17 mouse cellular contexts compared by ENCODE assay signal in genomic region chr3:123613387-123614073, GRCm38 (mm10).
A peak's percentile ranks its signal among the peaks of the same experiment; 100 is the strongest.
DNase-seq lines count a peak whose midpoint lies in the region; ATAC-seq and TF ChIP-seq lines count a peak whose summit lies in the region.
"Had no signal": no experiment of that assay in that cellular context is flagged by ENCODE, and none has a peak within 500 bp of the region (broad histone marks: within the 10 kb centered on the region; RNA-seq: fewer than 3 reads in every experiment).

No protein-coding gene starts in this region.

- no peaks in the 10 kb centered on the region for H3K4me1 ChIP-seq in kidney, embryonic 14.5 days (ENCODE audit: control insufficient read depth, insufficient read depth, low read length)
- H3K4me1 ChIP-seq in hindbrain, embryonic 13.5 days (replicated peaks): no peaks in the 10 kb centered on the region; the same call in 1 of the 2 replicates
- H3K4me1 ChIP-seq in midbrain, embryonic 16.5 days (ENCODE audit: control insufficient read depth, insufficient read depth, low read length): no peaks in the 10 kb centered on the region
- H3K4me1 ChIP-seq: heart, embryonic 13.5 days; hindbrain, embryonic 15.5 days had no signal

- no peak for DNase-seq in kidney, adult 9 months
- DNase-seq in brain, embryonic 14.5 days (ENCODE audit: low read depth): peak; percentile 53
- no peak for DNase-seq in lung, postnatal 36 days
- no peak for DNase-seq in adrenal gland, postnatal 4 days (ENCODE audit: low spot score in 2 of 2)
- DNase-seq: cerebellum, adult 11-12 months; kidney, postnatal 10 days; right cerebral cortex, postnatal 14 days; thymus, adult 18-20 months had no signal

- no peak overlapping the region for H3K4me3 ChIP-seq in kidney, embryonic 14.5 days (ENCODE audit: low read length)
- H3K4me3 ChIP-seq in hindbrain, embryonic 13.5 days: no peak overlapping the region
- H3K4me3 ChIP-seq in midbrain, embryonic 16.5 days (ENCODE audit: low read depth, low read length): no peak overlapping the region
- H3K4me3 ChIP-seq: erythroblast, embryonic 14.5 days; heart, embryonic 13.5 days; hindbrain, embryonic 15.5 days had no signal

- no peak overlapping the region for H3K4me2 ChIP-seq in kidney, embryonic 14.5 days (replicated peaks; ENCODE audit: low read depth, low read length)
- H3K4me2 ChIP-seq in hindbrain, embryonic 13.5 days: no peak overlapping the region
- no peak overlapping the region for H3K4me2 ChIP-seq in midbrain, embryonic 16.5 days (ENCODE audit: low read length)
- H3K4me2 ChIP-seq: heart, embryonic 13.5 days; hindbrain, embryonic 15.5 days; liver, embryonic 11.5 days had no signal

- no peak for TF ChIP-seq CTCF in brain, embryonic 14.5 days (IDR thresholded peaks at IDR 0.05; ENCODE audit: borderline replicate concordance, extremely low read depth, insufficient read depth, insufficient read length)

- no peak for TF ChIP-seq POLR2A in brain, embryonic 14.5 days (IDR thresholded peaks at IDR 0.05; ENCODE audit: borderline replicate concordance, extremely low read depth, insufficient read depth, insufficient read length, poor library complexity, severe bottlenecking)

- H3K9ac ChIP-seq in kidney, embryonic 14.5 days (ENCODE audit: low read depth, low read length): no peak overlapping the region
- H3K9ac ChIP-seq in hindbrain, embryonic 13.5 days: no peak overlapping the region
- no peak overlapping the region for H3K9ac ChIP-seq in midbrain, embryonic 16.5 days (ENCODE audit: low read depth, low read length)
- H3K9ac ChIP-seq: heart, embryonic 13.5 days; hindbrain, embryonic 15.5 days had no signal

- H3K27me3 ChIP-seq in kidney, embryonic 14.5 days (ENCODE audit: control insufficient read depth, insufficient read depth, low read length): no peaks in the 10 kb centered on the region
- H3K27me3 ChIP-seq in hindbrain, embryonic 13.5 days: no peaks in the 10 kb centered on the region
- H3K27me3 ChIP-seq in midbrain, embryonic 16.5 days (ENCODE audit: control insufficient read depth, insufficient read depth, low read depth, low read length): no peaks in the 10 kb centered on the region
- H3K27me3 ChIP-seq: heart, embryonic 13.5 days; hindbrain, embryonic 15.5 days had no signal

- H3K27ac ChIP-seq in kidney, embryonic 14.5 days (ENCODE audit: low read depth, low read length): no peak overlapping the region
- H3K27ac ChIP-seq in hindbrain, embryonic 13.5 days: 0 out of 2 replicates have a peak overlapping the region, but pooled peaks have one; percentile 2
- no peak overlapping the region for H3K27ac ChIP-seq in midbrain, embryonic 16.5 days (ENCODE audit: low read length)
- H3K27ac ChIP-seq: heart, embryonic 13.5 days; hindbrain, embryonic 15.5 days had no signal

- no peaks in the 10 kb centered on the region for H3K36me3 ChIP-seq in kidney, embryonic 14.5 days (ENCODE audit: control insufficient read depth, insufficient read depth, low read length)
- H3K36me3 ChIP-seq in hindbrain, embryonic 13.5 days: no peaks in the 10 kb centered on the region; the same call in 1 of the 2 replicates
- H3K36me3 ChIP-seq in midbrain, embryonic 16.5 days (ENCODE audit: control insufficient read depth, insufficient read depth, low read length): no peaks in the 10 kb centered on the region
- H3K36me3 ChIP-seq: G1E; heart, embryonic 13.5 days; hindbrain, embryonic 15.5 days had no signal

- peak; percentile 79; the same call in 1 of the 2 replicates for ATAC-seq in kidney, embryonic 14.5 days (ENCODE audit: low FRiP score, low TSS enrichment)
- ATAC-seq in hindbrain, embryonic 13.5 days (ENCODE audit: low FRiP score): 0 out of 2 replicates have a peak, but pooled peaks have one; percentile 59
- ATAC-seq in midbrain, embryonic 16.5 days: peak; percentile 39; the same call in 1 of the 2 replicates
- ATAC-seq in frontal cortex, adult (ENCODE audit: low TSS enrichment): no peak

- no peaks in the 10 kb centered on the region for H3K9me3 ChIP-seq in kidney, embryonic 14.5 days (ENCODE audit: control insufficient read depth, low read length)
- H3K9me3 ChIP-seq in hindbrain, embryonic 13.5 days: 0 out of 2 replicates have a peak, but pooled peaks cover 5% of the 10 kb centered on the region
- H3K9me3 ChIP-seq in midbrain, embryonic 16.5 days (replicated peaks; ENCODE audit: control insufficient read depth, low read length, poor library complexity, severe bottlenecking): no peaks in the 10 kb centered on the region; the same call in 1 of the 2 replicates
- H3K9me3 ChIP-seq: hindbrain, embryonic 15.5 days had no signal

- 71% methylated on average over 14 of the region's 14 CpGs for WGBS in kidney, embryonic 14.5 days
- WGBS in hindbrain, embryonic 13.5 days: 74% methylated on average over 14 of the region's 14 CpGs
- 62% methylated on average over 14 of the region's 14 CpGs for WGBS in midbrain, embryonic 16.5 days
